Mouse (Mus musculus): ENCODE results near the gene Gramd4.

Gene Gramd4

GRCm38 (mm10) chr15:86184851-86185688 lies 127.6 kb downstream of the Gramd4 start:
- peak; percentile 70 to 75 for DNase-seq

GRCm38 (mm10) chr15:86185689-86186569 lies 128.4 kb downstream of the Gramd4 start, which contains the start of gene Cerk:
Gene Cerk, minus strand, starts transcription at chr15:86186141.
- DNase-seq: peak; percentile 80 to 81

- DNase-seq: no peak
Measured at GRCm38 (mm10) chr15:86186686-86187085, 129.2 kb downstream of the Gramd4 start.

All from B cell, adult 2 months (primary cell).